Mouse (Mus musculus): ENCODE measurements around the gene Timp2. TPM values are rescaled to one million over a fixed set of nuclear protein-coding genes. Genes with fewer than 3 reads are reported as not detected.

The Timp2 gene
- polyA plus RNA-seq, 1 experiment = 244 TPM

DNA sequence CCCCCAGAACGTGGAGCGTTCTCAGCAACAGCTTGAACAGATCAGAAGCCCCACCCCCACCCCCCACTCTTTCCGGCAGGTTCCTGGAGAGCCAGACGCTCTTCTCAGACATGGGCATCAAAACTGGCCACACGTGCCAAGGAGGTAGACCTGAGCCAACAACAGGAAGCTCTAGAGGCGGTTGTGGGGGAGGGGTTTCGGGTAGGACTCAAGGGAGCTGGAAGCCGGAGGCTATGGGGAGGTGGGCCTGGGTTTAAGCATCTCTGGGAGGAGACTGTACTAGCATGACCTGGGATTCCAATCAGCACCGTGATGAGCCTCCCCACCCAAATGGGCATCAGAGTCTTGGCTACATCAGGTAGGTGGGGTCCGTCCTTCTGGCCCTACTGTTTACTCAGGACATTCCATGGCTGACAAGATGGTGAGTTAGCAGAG lies 5.4 kb upstream of the Timp2 start:
- Histone ChIP-seq H3K4me3 (ENCODE audit: insufficient read depth, low read length) (no peak overlapping the region), H3K27ac (ENCODE audit: insufficient read depth, low read depth, low read length) (no peak overlapping the region), H3K4me1 (ENCODE audit: control insufficient read depth, insufficient read depth, low read length) (peaks cover 57% of the 10 kb centered on the region)
- TF ChIP-seq CTCF (IDR thresholded peaks at IDR 0.05; ENCODE audit: low read depth, low read length) = no peak
- no peak for TF ChIP-seq POLR2A (IDR thresholded peaks at IDR 0.05; ENCODE audit: borderline replicate concordance, low read depth, low read length)

DNA sequence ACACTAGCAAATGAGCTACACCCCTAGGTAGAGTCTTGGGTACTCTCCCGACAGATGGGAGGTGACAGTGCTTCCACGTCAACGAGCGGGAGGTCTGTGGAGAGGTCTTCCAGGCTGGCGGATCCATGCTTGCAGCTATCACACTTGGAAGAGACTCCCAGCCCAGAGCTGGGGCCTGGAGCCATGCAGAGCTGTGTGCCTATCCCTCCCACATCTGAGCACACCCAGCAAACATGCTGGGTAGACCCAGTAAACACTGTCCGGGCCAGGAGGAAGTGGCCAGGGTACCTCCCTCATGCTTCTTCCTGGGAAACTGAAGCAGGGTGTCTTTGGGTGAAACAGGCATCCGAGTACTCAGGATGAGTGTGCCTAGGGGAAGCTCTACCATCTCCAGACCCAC lies 5.0 kb upstream of the Timp2 start:
- no peak for TF ChIP-seq POLR2A (IDR thresholded peaks at IDR 0.05; ENCODE audit: borderline replicate concordance, low read depth, low read length)
- TF ChIP-seq CTCF (IDR thresholded peaks at IDR 0.05; ENCODE audit: low read depth, low read length) = no peak
- Histone ChIP-seq H3K27ac (ENCODE audit: insufficient read depth, low read depth, low read length) (peak overlapping the region; percentile 3; the same call in 1 of the 2 replicates), H3K4me3 (ENCODE audit: insufficient read depth, low read length) (no peak overlapping the region)

DNA sequence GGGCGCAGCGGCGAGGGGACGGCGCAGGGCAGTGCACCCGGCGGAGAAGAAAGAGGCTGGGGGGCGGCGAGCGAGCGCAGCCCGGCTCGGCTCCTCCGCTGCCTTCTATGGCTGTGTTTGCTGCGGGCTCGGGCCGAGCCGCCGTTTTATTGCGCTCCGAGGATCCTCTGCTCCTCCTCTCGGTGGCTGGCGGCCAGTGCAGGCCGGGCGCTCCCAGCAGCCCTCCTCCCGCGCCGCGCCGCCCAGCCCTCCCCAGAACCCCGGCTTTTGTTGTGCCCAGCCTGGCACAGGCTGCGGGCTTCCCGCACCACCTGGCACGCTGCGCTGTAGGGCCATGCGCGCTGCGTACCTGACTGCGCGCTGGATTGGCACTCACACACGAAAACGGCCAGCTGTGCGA lies 335 bp downstream of the Timp2 start:
- H3K4me3 ChIP-seq (ENCODE audit: insufficient read depth, low read length) = peak overlapping the region; percentile 77
- H3K4me1 ChIP-seq (ENCODE audit: control insufficient read depth, insufficient read depth, low read length) = peaks cover 46% of the 10 kb centered on the region
- H3K27ac ChIP-seq (ENCODE audit: insufficient read depth, low read depth, low read length) = peak overlapping the region; percentile 66
- TF ChIP-seq CTCF (IDR thresholded peaks at IDR 0.05; ENCODE audit: low read depth, low read length) (no peak), POLR2A (IDR thresholded peaks at IDR 0.05; ENCODE audit: borderline replicate concordance, low read depth, low read length) (no peak; the same call in 1 of the 2 replicates)

More for the DNA sequence above, 5.0 kb upstream of the Timp2 start:
- H3K4me1 ChIP-seq (ENCODE audit: control insufficient read depth, insufficient read depth, low read length) = peaks cover 57% of the 10 kb centered on the region

DNA sequence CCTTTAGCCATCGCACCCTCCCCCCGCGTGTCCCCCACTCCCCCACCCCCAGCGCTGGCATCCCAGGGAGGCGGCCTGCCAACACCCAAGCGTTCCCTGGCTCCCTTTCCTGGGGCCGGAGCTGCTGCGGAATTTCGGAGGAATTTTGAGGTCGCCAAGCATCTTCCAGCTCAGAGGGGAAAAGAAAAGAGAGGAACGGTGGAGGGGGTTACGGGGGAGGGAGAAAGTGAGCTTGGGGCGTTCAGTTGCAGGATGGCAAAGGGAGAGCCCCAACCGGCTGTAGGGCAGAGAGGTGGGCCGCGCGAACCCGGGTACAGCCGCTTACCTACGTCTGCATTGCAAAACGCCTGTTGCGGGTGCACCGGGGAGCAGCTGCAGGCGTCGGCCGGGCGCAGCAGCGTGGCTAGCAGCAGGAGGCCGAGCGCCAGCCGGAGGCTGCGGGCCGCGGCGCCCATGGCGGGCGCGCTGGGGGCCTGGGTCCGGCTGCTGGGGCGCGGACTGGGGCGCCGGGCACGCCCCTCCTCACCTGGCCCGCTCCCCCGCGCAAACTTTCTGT lies 826 bp downstream of the Timp2 start:
- TF ChIP-seq CTCF (IDR thresholded peaks at IDR 0.05; ENCODE audit: low read depth, low read length) (no peak), POLR2A (IDR thresholded peaks at IDR 0.05; ENCODE audit: borderline replicate concordance, low read depth, low read length) (no peak)
- H3K4me1 ChIP-seq (ENCODE audit: control insufficient read depth, insufficient read depth, low read length) = peaks cover 49% of the 10 kb centered on the region
- peak overlapping the region; percentile 66 for H3K27ac ChIP-seq (ENCODE audit: insufficient read depth, low read depth, low read length)
- peak overlapping the region; percentile 77 for H3K4me3 ChIP-seq (ENCODE audit: insufficient read depth, low read length)

DNA sequence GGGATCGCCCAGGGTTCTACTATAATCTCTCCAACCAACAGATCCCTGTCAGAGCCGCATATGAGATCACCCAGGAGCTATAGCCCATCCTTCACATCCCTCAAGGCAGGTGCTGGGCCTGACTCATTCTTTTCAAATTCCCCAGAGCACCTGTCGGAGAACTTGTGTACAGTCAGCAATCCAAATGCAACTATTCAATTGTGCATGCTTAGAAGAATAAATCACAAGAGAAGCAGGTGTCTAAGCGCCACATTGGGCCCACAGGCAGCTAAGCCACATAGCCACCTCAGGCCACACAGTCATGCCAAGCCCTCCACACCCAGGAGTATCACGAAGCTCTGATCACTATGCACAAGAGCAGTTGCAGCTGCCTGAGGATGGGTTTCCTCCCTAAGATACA lies 6.0 kb downstream of the Timp2 start:
- Histone ChIP-seq H3K4me1 (ENCODE audit: control insufficient read depth, insufficient read depth, low read length) (peaks cover 74% of the 10 kb centered on the region), H3K27ac (ENCODE audit: insufficient read depth, low read depth, low read length) (peak overlapping the region; percentile 63), H3K4me3 (ENCODE audit: insufficient read depth, low read length) (no peak overlapping the region)
- TF ChIP-seq POLR2A (IDR thresholded peaks at IDR 0.05; ENCODE audit: borderline replicate concordance, low read depth, low read length) (no peak), CTCF (IDR thresholded peaks at IDR 0.05; ENCODE audit: low read depth, low read length) (no peak)

DNA sequence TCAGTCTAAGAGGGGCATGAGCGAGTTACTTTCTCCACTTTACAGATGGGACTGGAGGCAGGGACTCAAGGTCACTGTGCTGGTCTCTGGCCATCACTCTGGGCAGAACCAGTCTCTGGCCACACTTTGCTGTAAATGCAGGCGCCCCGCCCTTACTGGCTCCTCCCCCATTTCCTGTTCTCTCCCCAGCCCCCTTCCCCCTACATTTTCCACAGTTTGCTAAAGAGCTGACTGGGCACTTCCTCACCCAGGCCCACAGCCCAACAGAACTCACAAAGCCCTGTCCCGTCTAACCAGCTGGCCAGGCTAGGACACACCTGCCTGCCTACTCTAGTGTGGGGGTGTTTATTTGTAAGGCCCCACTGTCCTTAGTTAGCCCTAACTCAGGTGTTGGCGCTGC lies 6.7 kb downstream of the Timp2 start:
- Histone ChIP-seq H3K4me1 (ENCODE audit: control insufficient read depth, insufficient read depth, low read length) (peaks cover 74% of the 10 kb centered on the region), H3K4me3 (ENCODE audit: insufficient read depth, low read length) (peak overlapping the region; percentile 24), H3K27ac (ENCODE audit: insufficient read depth, low read depth, low read length) (peak overlapping the region; percentile 75)
- no peak for TF ChIP-seq CTCF (IDR thresholded peaks at IDR 0.05; ENCODE audit: low read depth, low read length)
- no peak for TF ChIP-seq POLR2A (IDR thresholded peaks at IDR 0.05; ENCODE audit: borderline replicate concordance, low read depth, low read length)

DNA sequence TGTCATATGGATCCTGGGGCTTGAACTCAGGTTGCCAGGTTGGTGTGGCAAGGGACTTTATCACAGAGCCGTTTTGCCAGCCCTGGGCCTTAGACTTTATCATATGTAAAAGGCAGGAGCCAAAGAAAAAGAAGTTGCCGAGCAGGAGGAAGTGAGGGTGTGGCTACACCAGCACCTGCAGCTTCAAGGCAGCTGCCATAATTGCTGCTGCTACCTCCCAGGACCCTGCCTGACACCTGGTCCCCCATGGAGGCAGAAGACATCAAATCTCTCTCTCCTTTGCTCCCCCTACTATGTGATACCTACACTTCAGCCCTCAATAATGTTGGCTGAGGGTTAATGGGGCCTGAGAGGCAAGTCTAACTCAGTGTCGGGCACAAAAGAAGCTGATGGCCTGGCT lies 7.1 kb downstream of the Timp2 start:
- no peak for TF ChIP-seq POLR2A (IDR thresholded peaks at IDR 0.05; ENCODE audit: borderline replicate concordance, low read depth, low read length)
- no peak for TF ChIP-seq CTCF (IDR thresholded peaks at IDR 0.05; ENCODE audit: low read depth, low read length)
- H3K27ac ChIP-seq (ENCODE audit: insufficient read depth, low read depth, low read length) = peak overlapping the region; percentile 75
- peak overlapping the region; percentile 24 for H3K4me3 ChIP-seq (ENCODE audit: insufficient read depth, low read length)
- H3K4me1 ChIP-seq (ENCODE audit: control insufficient read depth, insufficient read depth, low read length) = peaks cover 70% of the 10 kb centered on the region

DNA sequence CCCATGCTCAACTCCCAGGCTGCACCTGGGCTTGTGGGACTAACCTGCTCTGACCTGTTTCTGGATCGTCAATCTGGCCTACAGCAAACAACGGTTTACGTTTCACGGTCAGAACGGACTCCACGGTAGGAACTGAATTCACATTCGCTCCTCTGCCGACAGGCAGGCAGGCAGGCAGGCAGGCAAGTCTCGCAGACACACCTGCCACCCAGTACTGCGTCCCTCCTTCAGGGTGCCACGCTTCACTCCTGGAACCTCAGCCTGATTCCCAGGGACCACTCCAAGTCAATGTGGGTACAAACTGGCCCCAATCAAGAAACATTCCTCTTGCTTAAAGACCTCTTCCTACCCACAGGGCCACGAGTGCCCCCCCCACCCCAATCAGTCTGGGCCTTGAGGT lies 7.6 kb downstream of the Timp2 start:
- Histone ChIP-seq H3K27ac (ENCODE audit: insufficient read depth, low read depth, low read length) (peak overlapping the region; percentile 75; the same call in 1 of the 2 replicates), H3K4me1 (ENCODE audit: control insufficient read depth, insufficient read depth, low read length) (peaks cover 64% of the 10 kb centered on the region), H3K4me3 (ENCODE audit: insufficient read depth, low read length) (no peak overlapping the region)

DNA sequence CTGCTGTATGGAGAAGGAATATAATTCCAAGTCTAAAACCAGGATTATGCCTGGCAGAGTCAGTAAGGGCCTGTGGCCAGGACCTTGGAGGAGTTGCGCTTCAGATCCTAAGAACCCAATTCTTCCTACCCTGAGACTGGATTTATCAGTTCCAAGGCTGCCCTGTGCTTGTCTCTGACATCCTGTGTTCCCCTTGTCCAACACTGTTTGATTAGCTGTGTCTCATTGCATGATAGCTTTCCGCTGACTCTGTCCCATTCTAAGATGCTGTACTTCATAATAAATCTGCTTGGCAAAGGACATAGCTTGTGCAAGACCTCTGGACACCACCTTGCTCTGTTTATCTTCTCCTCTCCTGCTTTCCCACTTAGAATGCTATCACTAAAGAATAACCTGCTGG lies 8.1 kb downstream of the Timp2 start:
- Histone ChIP-seq H3K4me1 (ENCODE audit: control insufficient read depth, insufficient read depth, low read length) (peaks cover 59% of the 10 kb centered on the region), H3K27ac (ENCODE audit: insufficient read depth, low read depth, low read length) (no peak overlapping the region), H3K4me3 (ENCODE audit: insufficient read depth, low read length) (no peak overlapping the region)
- TF ChIP-seq POLR2A (IDR thresholded peaks at IDR 0.05; ENCODE audit: borderline replicate concordance, low read depth, low read length) (no peak), CTCF (IDR thresholded peaks at IDR 0.05; ENCODE audit: low read depth, low read length) (no peak)

More for the DNA sequence above, 7.6 kb downstream of the Timp2 start:
- no peak for TF ChIP-seq CTCF (IDR thresholded peaks at IDR 0.05; ENCODE audit: low read depth, low read length)
- TF ChIP-seq POLR2A (IDR thresholded peaks at IDR 0.05; ENCODE audit: borderline replicate concordance, low read depth, low read length) = no peak

DNA sequence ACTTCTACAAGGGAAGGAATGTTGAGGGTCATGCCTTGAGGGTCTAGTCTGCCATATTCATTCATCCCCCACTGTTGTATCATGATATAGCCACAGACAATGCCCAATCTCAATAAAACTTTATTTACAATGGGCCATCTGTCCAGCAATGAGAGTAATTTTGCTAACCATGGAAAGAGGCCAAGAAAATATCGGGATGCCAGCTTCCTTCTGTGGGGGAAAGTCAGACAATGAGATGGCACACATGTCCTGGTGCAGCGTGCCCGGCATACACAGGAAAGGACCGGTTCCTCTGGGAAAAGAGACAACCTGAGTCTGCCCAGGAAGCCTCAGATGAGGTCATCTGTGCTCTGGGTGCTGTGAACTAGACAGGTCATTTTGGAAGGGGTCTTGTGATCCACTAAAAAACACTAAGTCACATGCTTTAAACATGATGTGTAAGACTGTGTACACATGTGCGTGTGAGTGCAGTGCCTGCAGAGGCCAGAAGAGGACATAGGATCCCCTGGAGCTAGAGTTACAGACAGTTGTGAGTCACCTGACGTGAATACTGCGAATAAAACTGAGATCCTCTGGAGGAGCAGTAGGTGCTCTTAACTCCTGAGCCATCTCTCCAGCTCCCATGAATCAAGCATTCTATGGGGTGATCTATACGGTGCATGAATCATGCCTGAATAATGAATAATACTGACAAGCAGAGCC lies 9.0 kb downstream of the Timp2 start:
- Histone ChIP-seq H3K4me1 (ENCODE audit: control insufficient read depth, insufficient read depth, low read length) (peaks cover 51% of the 10 kb centered on the region), H3K27ac (ENCODE audit: insufficient read depth, low read depth, low read length) (no peak overlapping the region), H3K4me3 (ENCODE audit: insufficient read depth, low read length) (no peak overlapping the region)
- TF ChIP-seq POLR2A (IDR thresholded peaks at IDR 0.05; ENCODE audit: borderline replicate concordance, low read depth, low read length) = no peak

All from bone marrow macrophage, adult 2 months (primary cell).